Mouse (Mus musculus) C2C12 (cell line): ENCODE measurements at regions not wholly inside any gene's neighbourhood (a gene's known extent, or its start where the extent isn't known, plus 50 kb on each side); places are given as distances from the start of the nearest gene placed in this dataset.

Source experiments
- H3K27me3 ChIP-seq: one replicate; pipeline ENCODE4 v1.6.1; 2011; ENCODE audit not compliant: control insufficient read depth, insufficient read depth, insufficient read length
- H3K36me3 ChIP-seq: one replicate; pipeline ENCODE4 v1.6.1; 2011; ENCODE audit not compliant: control insufficient read depth, insufficient read depth
- H3K4me3 ChIP-seq: one replicate; pipeline ENCODE4 v1.5.1; 2011; ENCODE audit warnings: mild to moderate bottlenecking, control low read depth; ENCODE audit not compliant: poor library complexity, insufficient read depth, severe bottlenecking
- H3K79me2 ChIP-seq: one replicate; pipeline ENCODE4 v1.6.1; 2011; ENCODE audit not compliant: control insufficient read depth, insufficient read depth
- H3K79me3 ChIP-seq: one replicate; pipeline ENCODE4 v1.6.1; 2011; ENCODE audit warnings: low read depth, control low read depth
- H3ac ChIP-seq: one replicate; pipeline ENCODE3; 2011; ENCODE audit warnings: low read depth; ENCODE audit not compliant: control insufficient read depth, insufficient read length
- CEBPB ChIP-seq: IDR thresholded peaks from one replicate; pipeline ENCODE4 v1.6.1; 2011; ENCODE audit warnings: low read depth, mild to moderate bottlenecking, control low read depth, moderate library complexity
- CTCF ChIP-seq: IDR thresholded peaks from one replicate; pipeline ENCODE4 v1.5.1; 2011; ENCODE audit not compliant: control insufficient read depth, insufficient read depth, insufficient read length
- FOSL1 ChIP-seq: IDR thresholded peaks from one replicate; pipeline ENCODE4 v1.8.0; 2011; ENCODE audit warnings: mild to moderate bottlenecking, low read length; ENCODE audit not compliant: poor library complexity, insufficient read depth, severe bottlenecking
- MAX ChIP-seq: IDR thresholded peaks from one replicate; pipeline ENCODE4 v1.6.1; 2011; ENCODE audit warnings: mild to moderate bottlenecking, control low read depth
- MYOD1 ChIP-seq: IDR thresholded peaks from one replicate; pipeline ENCODE4 v1.6.1; 2011; ENCODE audit warnings: low read depth; ENCODE audit not compliant: control insufficient read depth, insufficient read length
- MYOG ChIP-seq: IDR thresholded peaks from one replicate; pipeline ENCODE4 v1.6.1; 2011; ENCODE audit not compliant: control insufficient read depth, insufficient read length; ENCODE audit errors: extremely low read depth
- USF1 ChIP-seq: IDR thresholded peaks from one replicate; pipeline ENCODE4 v1.6.1; 2011; ENCODE audit warnings: low read depth, mild to moderate bottlenecking, control low read depth, moderate library complexity

DNA sequence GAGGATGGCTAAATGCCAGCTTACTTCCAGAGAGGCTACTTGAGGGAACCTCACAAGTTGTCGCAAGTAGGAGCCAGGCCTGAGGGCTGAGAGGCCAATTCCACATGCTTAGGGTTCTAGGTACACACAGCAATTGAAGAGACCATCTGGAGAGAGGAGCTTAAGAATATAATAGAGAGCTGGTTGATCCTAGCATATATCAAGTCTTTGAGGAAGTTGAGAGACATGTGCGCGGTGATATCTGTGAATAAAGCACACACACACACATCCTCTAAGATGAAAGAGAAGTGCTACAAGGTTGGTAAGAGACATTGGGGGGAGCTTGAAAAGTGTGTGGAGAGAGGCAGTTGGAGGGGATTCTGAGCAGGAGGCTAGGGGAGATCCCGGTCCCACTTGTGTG, 189.5 kb downstream of the Zfp462 start:
- no peaks in the 10 kb centered on the region for H3K27me3 ChIP-seq
- H3ac ChIP-seq = no peak overlapping the region
- H3K79me2 ChIP-seq = no peaks in the 10 kb centered on the region
- H3K4me3 ChIP-seq = no peak overlapping the region
- no peaks in the 10 kb centered on the region for H3K79me3 ChIP-seq
- no peak for TF ChIP-seq MAX
- TF ChIP-seq MYOG = no peak
- TF ChIP-seq MYOD1 = no peak
- TF ChIP-seq FOSL1 = no peak
- H3K36me3 ChIP-seq = no peaks in the 10 kb centered on the region

DNA sequence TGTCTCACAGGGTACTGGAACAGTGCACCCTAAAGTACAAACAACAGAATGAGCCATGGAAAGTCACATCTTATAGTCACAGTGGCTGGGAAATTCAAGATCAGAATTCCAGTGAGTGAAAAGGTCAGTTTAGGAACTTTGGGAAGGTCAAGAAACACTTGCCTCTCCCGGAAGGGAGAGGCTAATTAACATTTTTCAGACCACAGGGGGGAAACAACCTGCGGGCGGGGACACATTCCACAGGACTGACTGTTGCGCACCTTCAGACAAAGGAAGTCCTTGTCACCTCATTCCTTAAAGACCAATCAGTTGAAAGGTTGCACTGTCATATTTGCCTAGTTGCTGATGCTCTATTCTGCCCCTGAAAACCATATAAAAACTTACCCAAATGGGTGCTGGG, 189.9 kb downstream of the Zfp462 start:
- Histone ChIP-seq H3K36me3 (no peaks in the 10 kb centered on the region), H3K27me3 (no peaks in the 10 kb centered on the region), H3K79me2 (no peaks in the 10 kb centered on the region), H3ac (no peak overlapping the region), H3K4me3 (no peak overlapping the region), H3K79me3 (no peaks in the 10 kb centered on the region)
- TF ChIP-seq FOSL1 (no peak), MYOD1 (no peak), CEBPB (no peak), MYOG (no peak), MAX (no peak), USF1 (no peak), CTCF (no peak)

GRCm38 (mm10) chr4:55136283-55136682, 191.4 kb downstream of the Zfp462 start:
- Histone ChIP-seq H3K36me3 (no peaks in the 10 kb centered on the region), H3K79me2 (no peaks in the 10 kb centered on the region), H3K79me3 (no peaks in the 10 kb centered on the region), H3ac (no peak overlapping the region), H3K27me3 (no peaks in the 10 kb centered on the region), H3K4me3 (no peak overlapping the region)
- TF ChIP-seq USF1 (no peak), MYOG (no peak), CTCF (no peak)

- Histone ChIP-seq H3K79me2 (no peaks in the 10 kb centered on the region), H3K27me3 (no peaks in the 10 kb centered on the region), H3K79me3 (no peaks in the 10 kb centered on the region), H3ac (no peak overlapping the region), H3K36me3 (no peaks in the 10 kb centered on the region), H3K4me3 (no peak overlapping the region)
- TF ChIP-seq CTCF (no peak), USF1 (no peak), FOSL1 (no peak), MAX (no peak), MYOG (no peak), MYOD1 (no peak), CEBPB (no peak)
These were observed 193.0 kb downstream of the Zfp462 start for GRCm38 (mm10) chr4:55137781-55138394.

GRCm38 (mm10) chr4:55141317-55141716, 196.5 kb downstream of the Zfp462 start:
- Histone ChIP-seq H3K4me3 (no peak overlapping the region), H3ac (no peak overlapping the region), H3K79me3 (no peaks in the 10 kb centered on the region), H3K36me3 (no peaks in the 10 kb centered on the region), H3K79me2 (no peaks in the 10 kb centered on the region), H3K27me3 (no peaks in the 10 kb centered on the region)
- TF ChIP-seq MAX (no peak), USF1 (no peak), FOSL1 (peak; percentile 94), MYOG (no peak), CEBPB (no peak), MYOD1 (no peak), CTCF (no peak)

DNA sequence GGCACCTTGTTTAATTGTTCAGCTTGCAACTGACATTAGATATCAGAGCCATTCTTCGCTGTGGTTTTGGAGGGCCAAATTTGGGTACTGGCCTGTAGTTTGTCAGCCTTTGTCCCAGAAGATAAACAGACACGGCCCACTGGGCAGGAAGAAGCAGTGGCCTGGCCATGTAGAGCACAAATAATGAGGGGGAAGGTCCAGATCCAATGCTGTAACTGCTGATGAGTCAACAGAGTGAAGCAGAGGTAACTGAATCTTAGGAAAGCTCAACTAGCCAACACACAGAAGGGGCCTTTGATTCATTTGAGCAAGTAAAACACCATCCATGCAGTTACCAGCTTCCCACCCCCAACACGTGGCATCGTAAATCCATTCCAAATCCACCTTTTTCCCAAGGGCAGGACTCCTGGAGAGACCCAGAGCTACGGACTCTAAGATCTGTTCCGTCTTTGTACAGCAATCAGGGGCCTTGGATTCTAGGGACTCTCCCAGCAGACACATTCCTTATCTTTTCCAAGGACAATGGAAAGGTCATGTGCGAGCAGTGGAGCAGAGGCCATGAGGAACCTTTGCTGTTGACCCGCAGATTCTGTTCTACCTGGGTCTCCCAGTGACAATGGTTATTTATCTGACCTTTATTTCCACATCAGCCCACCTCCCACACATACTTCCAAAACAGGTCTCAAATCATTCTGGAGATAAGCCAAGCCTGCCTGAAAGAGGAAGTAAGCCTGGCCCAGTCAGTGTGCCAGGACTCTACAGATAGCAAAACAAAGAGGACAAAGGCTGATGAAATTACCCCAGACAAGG, 197.3 kb downstream of the Zfp462 start:
- Histone ChIP-seq H3K4me3 (no peak overlapping the region), H3K79me2 (no peaks in the 10 kb centered on the region), H3K79me3 (no peaks in the 10 kb centered on the region), H3K27me3 (no peaks in the 10 kb centered on the region), H3K36me3 (no peaks in the 10 kb centered on the region), H3ac (no peak overlapping the region)
- TF ChIP-seq CEBPB (peak; percentile 29), CTCF (no peak), MYOG (no peak), FOSL1 (peak; percentile 22), USF1 (peak; percentile 45), MAX (peak; percentile 96), MYOD1 (no peak)
